Mouse (Mus musculus) liver, adult 2 months (tissue): ENCODE measurements around the gene Rasd2.

Source experiments
- CTCF ChIP-seq: fragments of 200-500 bp; IDR thresholded peaks from 2 replicates; pipeline ENCODE4 v1.5.1; 2011; ENCODE audit warnings: low read depth, low read length, control low read depth
- POLR2A ChIP-seq: fragments of 200-500 bp; IDR thresholded peaks from 2 replicates; pipeline ENCODE4 v1.6.1; 2011; ENCODE audit warnings: low read length, control low read depth; ENCODE audit not compliant: insufficient read depth; ENCODE audit errors: extremely low read depth

- no peak for TF ChIP-seq CTCF
- no peak for TF ChIP-seq POLR2A
Observed at GRCm38 (mm10) chr8:75198988-75199765, 14.6 kb upstream of the Rasd2 start.
